Mouse (Mus musculus) cerebral cortex, adult 2 months (tissue): ENCODE results near the gene Gm20388.

Experiments used
- WGBS: fragments of 180-500 bp; shearing (Covaris S2); methylation state at CpG from one replicate; pipeline ENCODE4 v1.1.7; 2018; 5-methylcytosine and 5-hydroxymethylcytosine counted together

Gene Gm20388

GRCm38 (mm10) chr8:120768454-120769218 lies 858.0 kb downstream of the Gm20388 start:
- WGBS, result 76% methylated on average over 12 of the region's 12 CpGs

- WGBS, result 94% methylated on average over 10 of the region's 10 CpGs
Measured at GRCm38 (mm10) chr8:120777184-120777583, 866.5 kb downstream of the Gm20388 start.

GRCm38 (mm10) chr8:120777732-120778131 lies 867.1 kb downstream of the Gm20388 start:
- 49% methylated on average over 13 of the region's 13 CpGs for WGBS

- WGBS, result 99% methylated on average over 7 of the region's 7 CpGs
Measured at GRCm38 (mm10) chr8:120779106-120779505, 868.5 kb downstream of the Gm20388 start.

- WGBS, result 79% methylated on average over 4 of the region's 4 CpGs
Measured at GRCm38 (mm10) chr8:120783781-120784180, 873.1 kb downstream of the Gm20388 start.

GRCm38 (mm10) chr8:120786753-120787152 lies 876.1 kb downstream of the Gm20388 start:
- 86% methylated on average over 4 of the region's 4 CpGs for WGBS

GRCm38 (mm10) chr8:120787631-120788030 lies 877.0 kb downstream of the Gm20388 start:
- WGBS, result 64% methylated on average over 5 of the region's 5 CpGs

- WGBS, result 84% methylated on average over 15 of the region's 15 CpGs
Measured at GRCm38 (mm10) chr8:120792710-120793109, 882.1 kb downstream of the Gm20388 start.

GRCm38 (mm10) chr8:120795944-120796635 lies 885.4 kb downstream of the Gm20388 start:
- WGBS, result 55% methylated on average over 9 of the region's 9 CpGs

GRCm38 (mm10) chr8:120797019-120797727 lies 886.5 kb downstream of the Gm20388 start:
- WGBS, result 65% methylated on average over 9 of the region's 9 CpGs

GRCm38 (mm10) chr8:120800308-120800865 lies 889.7 kb downstream of the Gm20388 start:
- 10% methylated on average over 17 of the region's 17 CpGs for WGBS

- 75% methylated on average over 6 of the region's 6 CpGs for WGBS
Measured at GRCm38 (mm10) chr8:120803661-120804375, 893.2 kb downstream of the Gm20388 start.

GRCm38 (mm10) chr8:120804741-120805140 lies 894.1 kb downstream of the Gm20388 start:
- WGBS, result 69% methylated on average over 3 of the region's 3 CpGs

GRCm38 (mm10) chr8:120806780-120807264 lies 896.2 kb downstream of the Gm20388 start:
- 79% methylated on average over 12 of the region's 12 CpGs for WGBS

GRCm38 (mm10) chr8:120807719-120808118 lies 897.1 kb downstream of the Gm20388 start:
- WGBS, result 59% methylated on average over 6 of the region's 6 CpGs

GRCm38 (mm10) chr8:120809050-120809449 lies 898.4 kb downstream of the Gm20388 start:
- 71% methylated on average over 7 of the region's 7 CpGs for WGBS

GRCm38 (mm10) chr8:120811953-120812352 lies 901.3 kb downstream of the Gm20388 start:
- 71% methylated on average over 2 of the region's 2 CpGs for WGBS

GRCm38 (mm10) chr8:120813028-120813427 lies 902.4 kb downstream of the Gm20388 start:
- WGBS, result 56% methylated on average over 2 of the region's 2 CpGs

- 83% methylated on average over 7 of the region's 7 CpGs for WGBS
Measured at GRCm38 (mm10) chr8:120813839-120814238, 903.2 kb downstream of the Gm20388 start.

GRCm38 (mm10) chr8:120816371-120816770 lies 905.7 kb downstream of the Gm20388 start:
- 82% methylated on average over 5 of the region's 5 CpGs for WGBS
